In genomic region chr7:5108272-5108671, GRCm38 (mm10) we compare ENCODE assay signal across 29 mouse cellular contexts. TPM values are rescaled to one million over a fixed set of nuclear protein-coding genes. Genes with fewer than 3 reads are reported as not detected.
"Had no signal": no experiment of that assay in that cellular context is flagged by ENCODE, and none has a peak within 500 bp of the region (broad histone marks: within the 10 kb centered on the region; RNA-seq: fewer than 3 reads in every experiment).

No protein-coding gene starts in this region.

- H3K4me3 ChIP-seq: megakaryocyte, embryonic 14.5 days; midbrain, embryonic 13.5 days; midbrain, embryonic 15.5 days; neural tube, embryonic 13.5 days; neural tube, embryonic 15.5 days had no signal

- ATAC-seq: midbrain, embryonic 13.5 days; midbrain, embryonic 15.5 days had no signal

- H3K9ac ChIP-seq: lung, embryonic 14.5 days; midbrain, embryonic 13.5 days; midbrain, embryonic 15.5 days; neural tube, embryonic 13.5 days; neural tube, embryonic 15.5 days had no signal

- H3K27ac ChIP-seq: macrophage; midbrain, embryonic 13.5 days; midbrain, embryonic 15.5 days; neural tube, embryonic 13.5 days; neural tube, embryonic 15.5 days had no signal

- H3K9me3 ChIP-seq: midbrain, embryonic 13.5 days; midbrain, embryonic 15.5 days; neural tube, embryonic 13.5 days; neural tube, embryonic 15.5 days had no signal

- H3K27me3 ChIP-seq: midbrain, embryonic 13.5 days; midbrain, embryonic 15.5 days; neural tube, embryonic 13.5 days; neural tube, embryonic 15.5 days had no signal

- DNase-seq: lung, adult 18-20 months; lung, embryonic 14.5 days; lung, postnatal 10 days; lung, postnatal 36 days; retina, postnatal 1 day; right cerebral cortex, adult 18-20 months; right cerebral cortex, postnatal 25 days; right cerebral cortex, postnatal 4 days; spleen, adult 18-20 months; thymus, adult 18-20 months; thymus, postnatal 14 days; thymus, postnatal 36 days had no signal

- H3K4me2 ChIP-seq: lung, embryonic 14.5 days; midbrain, embryonic 11.5 days; midbrain, embryonic 13.5 days; midbrain, embryonic 15.5 days; neural tube, embryonic 13.5 days; neural tube, embryonic 15.5 days had no signal

- H3K36me3 ChIP-seq: midbrain, embryonic 13.5 days; midbrain, embryonic 15.5 days; neural tube, embryonic 13.5 days; neural tube, embryonic 15.5 days had no signal

- H3K4me1 ChIP-seq: midbrain, embryonic 13.5 days; midbrain, embryonic 15.5 days; neural tube, embryonic 13.5 days; neural tube, embryonic 15.5 days had no signal

RNA-seq across cellular contexts. Expression of gene Rfpl4, which starts 8.5 kb away (rescaled TPM):
- total RNA-seq: megakaryocyte progenitor cell, adult 5-6 weeks; midbrain, postnatal 0 days; monocyte, adult 5-6 weeks had no signal
- polyA plus RNA-seq: liver, embryonic 16.5 days; lung, embryonic 14.5 days; lung, embryonic 16.5 days; macrophage; midbrain, embryonic 11.5 days; midbrain, embryonic 13.5 days; midbrain, embryonic 15.5 days; midbrain, postnatal 0 days; neural tube, embryonic 11.5 days; neural tube, embryonic 13.5 days; neural tube, embryonic 15.5 days; small intestine, adult 2 months; stomach, embryonic 14.5 days; stomach, embryonic 16.5 days; thymus, postnatal 0 days had no signal

RNA-seq across cellular contexts. Expression of gene Rasl2-9, which starts 17.5 kb away (rescaled TPM):
- total RNA-seq: megakaryocyte progenitor cell, adult 5-6 weeks; midbrain, postnatal 0 days had no signal
- polyA plus RNA-seq: neural tube, embryonic 11.5 days; stomach, embryonic 14.5 days had no signal

RNA-seq across cellular contexts. Expression of gene Vmn1r55, which starts 41.2 kb away (rescaled TPM):
- total RNA-seq: megakaryocyte progenitor cell, adult 5-6 weeks; midbrain, postnatal 0 days; monocyte, adult 5-6 weeks had no signal
- polyA plus RNA-seq: liver, embryonic 16.5 days; lung, embryonic 14.5 days; lung, embryonic 16.5 days; macrophage; midbrain, embryonic 11.5 days; midbrain, postnatal 0 days; neural tube, embryonic 11.5 days; neural tube, embryonic 13.5 days; small intestine, adult 2 months; stomach, embryonic 14.5 days; stomach, embryonic 16.5 days; thymus, postnatal 0 days had no signal
